Mouse (Mus musculus) hindbrain, embryonic 14.5 days (tissue): Measurements from ENCODE around the gene Med12l. TPM values are rescaled to one million over a fixed set of nuclear protein-coding genes. Genes with fewer than 3 reads are reported as not detected.
A peak's percentile ranks its signal among the peaks of the same experiment; 100 is the strongest.

ENCODE experiments used
- ATAC-seq: fragments of 200-750 bp; cut with Nextera tagmentation; 2 replicates; pipeline ENCODE4 v1.8.0; 2017; ENCODE audit warnings: moderate number of reproducible peaks, mild to moderate bottlenecking, moderate TSS enrichment, moderate library complexity; ENCODE audit not compliant: low FRiP score
- DNase-seq: peaks from one replicate; pipeline ENCODE4 v3.0.0-alpha.2; 2015; ENCODE audit warnings: low spot score
- H3K27ac ChIP-seq: fragments of 300-500 bp; sonication (generic); 2 replicates; pipeline ENCODE4 v1.5.1; 2014; ENCODE audit warnings: mild to moderate bottlenecking, moderate library complexity
- H3K27me3 ChIP-seq: fragments of 300-500 bp; sonication (generic); 2 replicates; pipeline ENCODE4 v1.6.1; 2014; ENCODE audit warnings: mild to moderate bottlenecking, low read length, mixed read lengths; ENCODE audit not compliant: control insufficient read depth, insufficient read depth
- H3K36me3 ChIP-seq: fragments of 300-500 bp; sonication (generic); replicated peaks from 2 replicates; pipeline ENCODE4 v1.6.1; 2014; ENCODE audit not compliant: control insufficient read depth, insufficient read depth
- H3K4me1 ChIP-seq: fragments of 300-500 bp; sonication (generic); replicated peaks from 2 replicates; pipeline ENCODE4 v1.6.1; 2014; ENCODE audit warnings: antibody characterized with exemption, low read length, mixed read lengths; ENCODE audit not compliant: control insufficient read depth, insufficient read depth
- H3K4me2 ChIP-seq: fragments of 300-500 bp; sonication (generic); replicated peaks from 2 replicates; pipeline ENCODE4 v1.6.1; 2014; ENCODE audit warnings: mild to moderate bottlenecking, moderate library complexity
- H3K4me3 ChIP-seq: fragments of 300-500 bp; sonication (generic); replicated peaks from 2 replicates; pipeline ENCODE4 v1.5.1; 2014; ENCODE audit warnings: mild to moderate bottlenecking, low read length
- H3K9ac ChIP-seq: fragments of 300-500 bp; sonication (generic); 2 replicates; pipeline ENCODE4 v1.6.1; 2014
- H3K9me3 ChIP-seq: fragments of 300-500 bp; sonication (generic); 2 replicates; pipeline ENCODE4 v1.6.1; 2016; ENCODE audit warnings: low read length; ENCODE audit not compliant: control insufficient read depth
- WGBS: fragments of 180-500 bp; shearing (Covaris S2); extraction: QIAGEN DNeasy Blood & Tissue Kit; methylation state at CpG from one replicate; pipeline ENCODE4 v1.1.7; 2014; 5-methylcytosine and 5-hydroxymethylcytosine counted together
- polyA plus RNA-seq: library from polyadenylated mRNA; unstranded; fragments of >200 nt; fragmentation: Nextera tagmentation; extraction: Ambion mirVana; gene quantifications from 2 replicates; pipeline ENCODE4 v1.2.1, GENCODE M21; 2014

Gene Med12l
- polyA plus RNA-seq, 1 experiment from 2014 or later, result 7.4 TPM

GRCm38 (mm10) chr3:59016501-59016900, 10.9 kb downstream of the Med12l start:
- Histone ChIP-seq H3K4me2 (no peak overlapping the region), H3K9me3 (no peaks in the 10 kb centered on the region), H3K27me3 (no peaks in the 10 kb centered on the region), H3K36me3 (no peaks in the 10 kb centered on the region), H3K4me3 (no peak overlapping the region), H3K27ac (no peak overlapping the region), H3K9ac (no peak overlapping the region), H3K4me1 (no peaks in the 10 kb centered on the region; the same call in 1 of the 2 replicates)
- no peak for ATAC-seq
- 88% methylated on average over 9 of the region's 9 CpGs for WGBS
- no peak for DNase-seq

GRCm38 (mm10) chr3:59021236-59021635, 15.6 kb downstream of the Med12l start:
- no peaks in the 10 kb centered on the region for H3K36me3 ChIP-seq
- no peak overlapping the region for H3K9ac ChIP-seq
- no peaks in the 10 kb centered on the region for H3K9me3 ChIP-seq
- ATAC-seq (peak; percentile 59), DNase-seq (no peak)
- H3K4me3 ChIP-seq, result no peak overlapping the region
- H3K27ac ChIP-seq, result no peak overlapping the region
- H3K4me2 ChIP-seq, result no peak overlapping the region
- no peaks in the 10 kb centered on the region for H3K27me3 ChIP-seq
- WGBS, result 48% methylated on average over 8 of the region's 8 CpGs
- no peaks in the 10 kb centered on the region; the same call in 1 of the 2 replicates for H3K4me1 ChIP-seq

- no peaks in the 10 kb centered on the region; the same call in 1 of the 2 replicates for H3K4me1 ChIP-seq
- no peak overlapping the region for H3K9ac ChIP-seq
- ATAC-seq (no peak), DNase-seq (no peak)
- H3K9me3 ChIP-seq, result no peaks in the 10 kb centered on the region
- no peaks in the 10 kb centered on the region for H3K27me3 ChIP-seq
- H3K27ac ChIP-seq, result no peak overlapping the region
- H3K4me2 ChIP-seq, result no peak overlapping the region
- H3K4me3 ChIP-seq, result no peak overlapping the region
- WGBS, result 69% methylated on average over 2 of the region's 2 CpGs
- H3K36me3 ChIP-seq, result no peaks in the 10 kb centered on the region
Observed at GRCm38 (mm10) chr3:59022251-59022650, 16.6 kb downstream of the Med12l start.

GRCm38 (mm10) chr3:59022971-59023370, 17.3 kb downstream of the Med12l start:
- DNase-seq (no peak), ATAC-seq (no peak)
- no peak overlapping the region for H3K4me2 ChIP-seq
- H3K4me3 ChIP-seq, result no peak overlapping the region
- no peaks in the 10 kb centered on the region for H3K36me3 ChIP-seq
- H3K4me1 ChIP-seq, result no peaks in the 10 kb centered on the region; the same call in 1 of the 2 replicates
- H3K27ac ChIP-seq, result no peak overlapping the region
- H3K27me3 ChIP-seq, result no peaks in the 10 kb centered on the region
- 95% methylated on average over 14 of the region's 14 CpGs for WGBS
- no peak overlapping the region for H3K9ac ChIP-seq
- no peaks in the 10 kb centered on the region for H3K9me3 ChIP-seq

- Histone ChIP-seq H3K36me3 (no peaks in the 10 kb centered on the region), H3K9ac (no peak overlapping the region), H3K4me2 (no peak overlapping the region), H3K4me1 (no peaks in the 10 kb centered on the region; the same call in 1 of the 2 replicates), H3K27ac (no peak overlapping the region), H3K9me3 (no peaks in the 10 kb centered on the region), H3K4me3 (no peak overlapping the region), H3K27me3 (no peaks in the 10 kb centered on the region)
- 78% methylated on average over 14 of the region's 14 CpGs for WGBS
- DNase-seq (no peak), ATAC-seq (no peak)
Observed at GRCm38 (mm10) chr3:59024531-59025192, 19.0 kb downstream of the Med12l start.

- Histone ChIP-seq H3K36me3 (no peaks in the 10 kb centered on the region), H3K27ac (no peak overlapping the region), H3K9me3 (no peaks in the 10 kb centered on the region), H3K4me2 (no peak overlapping the region), H3K4me1 (no peaks in the 10 kb centered on the region; the same call in 1 of the 2 replicates), H3K4me3 (no peak overlapping the region), H3K27me3 (no peaks in the 10 kb centered on the region), H3K9ac (no peak overlapping the region)
- DNase-seq (no peak), ATAC-seq (no peak)
- 68% methylated on average over 4 of the region's 4 CpGs for WGBS
Observed at GRCm38 (mm10) chr3:59025193-59025535, 19.5 kb downstream of the Med12l start.

- Histone ChIP-seq H3K27ac (no peak overlapping the region), H3K4me1 (no peaks in the 10 kb centered on the region), H3K9ac (no peak overlapping the region), H3K9me3 (no peaks in the 10 kb centered on the region), H3K36me3 (no peaks in the 10 kb centered on the region), H3K4me2 (no peak overlapping the region), H3K4me3 (no peak overlapping the region), H3K27me3 (no peaks in the 10 kb centered on the region)
- no peak for DNase-seq
- WGBS, result 91% methylated on average over 6 of the region's 6 CpGs
- ATAC-seq, result no peak
Observed at GRCm38 (mm10) chr3:59028696-59029095, 23.1 kb downstream of the Med12l start.

GRCm38 (mm10) chr3:59030986-59031385, 25.4 kb downstream of the Med12l start:
- no peak for ATAC-seq
- H3K9me3 ChIP-seq, result no peaks in the 10 kb centered on the region
- 79% methylated on average over 4 of the region's 4 CpGs for WGBS
- DNase-seq, result no peak
- H3K27ac ChIP-seq, result no peak overlapping the region
- no peak overlapping the region for H3K9ac ChIP-seq
- no peaks in the 10 kb centered on the region for H3K4me1 ChIP-seq
- H3K4me2 ChIP-seq, result no peak overlapping the region
- no peak overlapping the region for H3K4me3 ChIP-seq
- H3K36me3 ChIP-seq, result no peaks in the 10 kb centered on the region
- no peaks in the 10 kb centered on the region for H3K27me3 ChIP-seq

- Histone ChIP-seq H3K36me3 (no peaks in the 10 kb centered on the region; the same call in 1 of the 2 replicates), H3K27me3 (no peaks in the 10 kb centered on the region), H3K9ac (no peak overlapping the region), H3K9me3 (no peaks in the 10 kb centered on the region), H3K27ac (no peak overlapping the region), H3K4me1 (no peaks in the 10 kb centered on the region), H3K4me2 (no peak overlapping the region), H3K4me3 (no peak overlapping the region)
- WGBS, result 69% methylated on average over 6 of the region's 6 CpGs
- DNase-seq, result no peak
- ATAC-seq, result no peak
Observed at GRCm38 (mm10) chr3:59041487-59041886, 35.9 kb downstream of the Med12l start.
